Mouse (Mus musculus) granulocyte monocyte progenitor cell, adult 5-6 weeks (primary cell): ENCODE measurements around the gene Pdcd1lg2. TPM values are rescaled to one million over a fixed set of nuclear protein-coding genes. Genes with fewer than 3 reads are reported as not detected.

Experiments
- ATAC-seq: replicated peaks from 2 replicates; pipeline ENCODE4 v1.8.0; 2016; ENCODE audit warnings: mild to moderate bottlenecking, moderate TSS enrichment, inconsistent platforms; ENCODE audit not compliant: poor library complexity, severe bottlenecking
- total RNA-seq, 2 experiments: library from RNA; stranded (forward) in 1 of 2; stranded (reverse) in 1 of 2; fragments of 200-712, 200-1000 nt in 1 of 2; fragments of >200 nt in 1 of 2; fragmentation: Nextera tagmentation in 1 of 2; gene quantifications; 2 replicates each; pipeline ENCODE4 v1.2.3; 2014 to 2017

Gene Pdcd1lg2
- total RNA-seq, 2 experiments from 2014 or later, result not detected

DNA sequence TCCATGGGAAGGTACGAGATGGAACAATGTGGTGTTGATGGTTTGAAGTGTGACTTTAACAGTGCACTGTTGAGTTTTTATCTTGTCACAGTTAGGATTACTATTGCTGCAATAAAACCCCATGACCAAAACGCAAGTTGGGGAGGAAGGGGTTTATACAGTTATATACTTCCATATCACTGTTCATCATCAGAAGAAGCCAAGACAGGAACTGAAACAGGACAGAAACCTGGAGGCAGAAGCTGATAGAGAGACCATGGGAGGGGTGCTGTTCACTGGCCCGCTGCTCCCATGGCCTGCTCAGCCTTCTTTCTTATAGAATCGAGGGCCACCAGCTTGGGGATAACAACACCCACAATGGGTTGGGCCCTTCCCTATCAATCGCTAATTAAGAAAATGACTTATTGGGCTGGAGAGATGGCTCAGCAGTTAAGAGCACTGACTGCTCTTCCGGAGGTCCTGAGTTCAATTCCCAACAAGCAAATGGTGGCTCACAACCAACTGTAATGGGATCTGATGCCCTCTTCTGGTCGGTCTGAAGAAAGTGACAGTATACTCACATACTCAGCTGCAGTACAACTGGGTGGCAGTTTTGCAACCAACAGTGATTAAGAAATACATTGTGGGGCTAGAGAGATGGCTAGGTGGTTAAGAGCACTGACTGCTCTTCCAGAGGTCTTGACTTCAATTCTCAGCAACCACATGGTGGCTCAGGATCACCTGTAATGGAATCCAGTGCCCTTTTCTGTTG is 53.1 kb downstream of the Pdcd1lg2 start:
- peak; percentile 72 for ATAC-seq

- no peak for ATAC-seq
These were observed 56.1 kb downstream of the Pdcd1lg2 start for GRCm38 (mm10) chr19:29466819-29467218.

DNA sequence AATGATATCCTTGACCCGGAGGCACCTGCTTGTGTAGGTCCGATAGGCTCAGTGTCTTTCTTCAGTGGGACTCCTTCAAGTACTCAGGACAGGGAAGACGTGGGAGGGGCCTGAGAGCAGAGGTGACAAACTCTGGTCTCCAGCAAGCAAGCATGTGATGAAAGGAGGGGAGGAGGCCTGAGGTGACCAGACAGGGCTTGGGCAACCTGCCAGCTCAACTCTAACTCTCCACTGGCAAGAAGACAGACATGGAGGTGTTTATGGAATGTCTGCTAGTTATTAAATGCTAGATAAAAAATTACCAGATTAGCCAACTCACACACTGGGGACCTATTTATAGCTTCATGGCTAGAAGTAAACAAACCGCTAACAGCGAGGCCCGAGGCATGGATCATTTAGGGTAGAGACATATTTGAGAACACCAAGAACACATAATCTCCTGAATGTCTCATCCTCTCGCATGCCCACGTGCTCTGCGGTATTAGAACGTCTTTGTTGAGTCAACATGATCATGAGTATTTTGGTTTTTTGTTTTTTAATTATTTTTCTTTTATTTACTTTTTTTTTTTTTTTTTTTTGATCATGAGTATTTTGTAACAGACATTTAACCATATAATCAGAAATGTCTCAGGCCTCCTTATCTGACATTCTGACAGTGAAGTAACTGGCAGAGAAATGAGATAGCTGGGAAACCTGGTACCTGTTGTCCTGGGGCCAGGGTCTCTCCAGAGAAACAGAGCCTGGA is 58.4 kb downstream of the Pdcd1lg2 start:
- no peak for ATAC-seq

DNA sequence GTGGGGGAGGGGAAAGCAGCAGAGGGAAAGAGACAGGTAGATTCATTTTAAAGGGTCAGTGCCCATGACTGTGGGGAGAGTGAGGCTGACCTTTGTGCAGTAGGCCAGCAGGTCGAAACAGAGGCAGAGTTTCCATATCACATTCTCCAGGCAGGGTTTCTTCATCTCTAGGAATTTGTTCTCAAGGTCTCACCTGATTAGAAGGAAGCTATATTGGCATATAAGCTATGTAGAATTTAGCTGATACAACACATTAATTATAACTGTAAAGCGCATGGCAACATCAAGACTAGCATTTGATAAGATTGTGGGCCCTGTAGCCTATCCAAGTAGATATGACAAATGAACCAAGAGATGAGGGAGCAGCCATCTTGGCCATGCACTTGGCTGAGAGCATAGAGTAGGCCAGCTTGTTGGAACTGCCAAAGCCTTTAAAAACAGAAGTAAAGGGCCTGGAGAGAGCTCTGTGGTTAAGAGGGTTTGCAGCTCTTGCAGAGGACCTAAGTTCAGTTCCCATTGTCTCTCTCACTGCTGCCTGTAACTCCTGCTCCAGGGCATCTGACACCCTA is 59.1 kb downstream of the Pdcd1lg2 start:
- peak; percentile 67 for ATAC-seq

- ATAC-seq, result no peak
These were observed 59.9 kb downstream of the Pdcd1lg2 start for GRCm38 (mm10) chr19:29470652-29471051.

DNA sequence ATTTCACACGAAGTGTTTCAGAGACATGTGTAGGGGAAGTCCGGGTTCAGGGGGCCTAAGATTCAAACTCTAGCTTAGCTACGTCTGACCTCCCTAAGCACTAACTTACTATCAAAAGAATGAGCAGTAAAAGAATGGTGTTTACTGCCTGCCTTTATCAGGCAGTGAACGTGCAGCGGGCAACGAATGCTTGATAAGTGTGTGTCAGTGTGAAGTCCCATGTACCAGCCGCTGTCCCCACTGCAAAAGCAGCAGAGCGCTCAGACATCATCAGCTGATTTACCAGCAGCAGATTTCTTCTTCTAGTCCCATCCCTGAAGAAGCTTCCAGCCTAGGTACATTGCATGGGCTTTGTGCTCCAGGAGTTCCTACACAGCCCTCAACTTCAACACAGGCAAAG is 61.7 kb downstream of the Pdcd1lg2 start:
- no peak for ATAC-seq

DNA sequence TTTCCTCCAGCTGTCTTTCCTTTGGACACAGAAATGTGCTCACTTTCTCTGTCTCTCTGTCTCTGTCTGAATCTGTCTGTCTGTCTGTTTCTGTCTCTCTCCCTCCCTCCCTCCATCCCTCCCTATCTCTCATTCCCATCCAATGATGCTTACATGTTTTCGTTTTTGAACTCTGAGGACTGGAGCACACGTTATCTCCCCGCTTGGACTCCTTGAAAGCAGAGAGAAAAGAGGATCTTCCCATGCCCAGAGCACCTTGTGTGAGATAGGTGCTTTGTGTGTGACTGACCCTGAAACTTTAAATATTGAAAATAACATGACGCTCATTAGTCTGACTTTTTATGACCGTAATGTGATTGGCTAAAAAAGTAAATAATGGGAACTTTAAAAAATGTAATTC is 62.2 kb downstream of the Pdcd1lg2 start:
- ATAC-seq, result no peak

DNA sequence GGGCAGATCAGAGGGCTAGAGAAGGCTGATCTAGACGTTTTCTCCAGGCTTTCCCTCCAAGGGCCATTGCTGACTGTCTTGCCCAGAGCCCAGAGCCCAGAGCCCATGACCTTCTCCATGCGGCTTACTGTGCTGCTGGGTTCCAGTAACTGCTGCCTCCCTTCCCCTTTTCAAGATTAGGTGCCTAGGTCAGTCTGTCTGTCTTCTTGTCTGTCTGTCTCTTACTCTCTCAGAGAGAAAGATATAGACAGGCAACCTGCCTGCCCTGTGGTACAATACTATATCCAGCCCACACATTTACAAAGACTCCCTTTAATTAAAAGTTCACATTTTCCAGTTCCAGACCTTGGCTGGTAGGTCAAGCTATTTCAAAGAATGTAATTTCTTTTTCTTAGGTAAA is 64.1 kb downstream of the Pdcd1lg2 start:
- no peak for ATAC-seq

- ATAC-seq, result no peak
These were observed 64.5 kb downstream of the Pdcd1lg2 start for GRCm38 (mm10) chr19:29475210-29475620.

- ATAC-seq, result no peak
These were observed 67.9 kb downstream of the Pdcd1lg2 start for GRCm38 (mm10) chr19:29478598-29478997.

- no peak for ATAC-seq
These were observed 70.9 kb downstream of the Pdcd1lg2 start for GRCm38 (mm10) chr19:29481578-29481977.

- ATAC-seq, result no peak
These were observed 71.4 kb downstream of the Pdcd1lg2 start for GRCm38 (mm10) chr19:29482148-29482547.

DNA sequence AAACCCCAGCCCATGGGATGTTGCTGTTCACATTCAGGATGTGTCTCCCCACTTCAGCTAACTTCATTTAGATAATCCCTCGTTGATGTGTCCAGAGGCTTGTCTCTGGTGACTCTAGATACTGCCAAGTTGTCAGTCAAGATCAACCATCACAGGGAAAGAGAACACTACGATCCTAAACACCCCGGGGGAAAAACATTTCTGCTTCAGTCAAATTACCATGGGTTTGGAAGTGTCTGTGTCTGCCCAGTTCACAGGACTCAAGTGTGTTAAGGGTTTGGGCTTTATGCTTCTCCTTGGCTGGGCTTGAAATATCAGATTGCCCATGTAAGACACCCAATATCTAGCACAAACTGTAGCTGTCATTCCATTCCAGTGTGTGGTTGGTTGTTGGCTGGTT is 71.9 kb downstream of the Pdcd1lg2 start:
- no peak for ATAC-seq

GRCm38 (mm10) chr19:29483386-29483785 is 72.7 kb downstream of the Pdcd1lg2 start:
- no peak for ATAC-seq

GRCm38 (mm10) chr19:29484537-29484936 is 73.8 kb downstream of the Pdcd1lg2 start:
- ATAC-seq, result no peak

GRCm38 (mm10) chr19:29485257-29485948 is 74.7 kb downstream of the Pdcd1lg2 start:
- ATAC-seq, result no peak

DNA sequence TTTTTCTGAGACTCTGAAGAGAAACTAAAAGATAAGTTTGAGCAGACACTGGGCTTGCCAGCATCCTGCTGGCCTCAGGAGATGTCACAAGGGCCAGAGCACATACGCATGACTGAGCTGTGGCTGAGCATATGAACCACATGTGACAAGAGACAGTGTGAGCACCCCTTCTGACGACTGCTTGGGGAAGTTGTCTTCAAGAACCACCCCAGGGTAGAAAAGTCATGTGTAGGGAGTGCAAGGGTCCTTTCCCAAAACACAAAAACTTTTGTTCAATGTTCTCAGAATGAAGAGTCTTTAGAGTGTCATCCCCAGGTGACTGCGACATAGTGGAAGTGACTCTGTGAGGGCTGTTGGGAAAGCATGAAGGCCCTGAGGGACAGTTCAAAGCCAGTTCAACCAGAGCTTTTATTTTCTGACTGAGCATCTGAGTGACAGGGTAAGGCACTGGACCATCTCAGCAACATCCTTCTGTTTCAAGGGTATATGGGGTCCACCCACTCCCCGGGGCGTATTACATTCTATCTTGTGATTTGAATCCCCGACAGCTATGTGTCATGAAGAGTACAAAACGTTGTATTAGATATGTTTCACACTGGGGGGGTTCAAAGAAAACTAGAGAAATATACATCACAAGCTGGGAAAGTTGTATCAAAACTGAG is 76.0 kb downstream of the Pdcd1lg2 start:
- peak; percentile 78 for ATAC-seq

GRCm38 (mm10) chr19:29487326-29488072 is 76.8 kb downstream of the Pdcd1lg2 start:
- ATAC-seq, result no peak

DNA sequence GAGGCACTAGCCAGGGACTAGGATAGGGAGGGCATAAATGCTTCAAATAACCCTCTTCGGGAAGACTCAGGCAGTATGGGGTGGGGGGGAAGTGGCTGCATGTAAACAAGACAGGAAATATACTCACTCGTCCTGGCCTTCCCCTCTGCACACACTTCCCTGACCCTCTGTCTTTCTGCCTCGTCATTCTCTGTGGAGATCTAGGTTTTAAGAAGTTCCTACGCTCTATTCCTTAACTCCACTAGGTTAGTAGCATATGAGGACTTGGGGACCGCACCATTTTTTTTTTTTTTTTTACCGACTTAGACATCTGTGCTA is 77.3 kb downstream of the Pdcd1lg2 start:
- ATAC-seq, result peak; percentile 63

DNA sequence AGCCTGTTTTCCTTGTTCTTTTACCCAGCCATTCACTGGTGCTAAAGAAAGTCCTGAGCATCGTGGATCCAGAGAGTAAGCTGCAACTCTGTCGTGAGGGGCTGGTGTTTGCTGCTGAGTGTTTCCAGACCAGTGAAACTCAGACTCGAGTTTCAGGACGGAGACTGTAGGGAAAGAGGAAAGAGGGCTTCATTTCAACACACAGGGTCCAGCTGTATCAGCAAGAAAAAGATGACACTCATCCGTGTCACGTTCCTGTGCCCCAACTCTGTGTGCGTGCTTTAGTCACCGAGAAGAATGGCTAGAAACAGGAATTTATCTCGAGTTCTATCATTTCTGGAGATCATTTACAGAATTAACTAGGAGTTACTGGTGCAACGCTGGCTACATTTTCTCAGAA is 77.7 kb downstream of the Pdcd1lg2 start:
- peak; percentile 54 for ATAC-seq
